Mouse (Mus musculus): ENCODE measurements at regions not wholly inside any gene's neighbourhood (a gene's known extent, or its start where the extent isn't known, plus 50 kb on each side); places are given as distances from the start of the nearest gene placed in this dataset.
"Not testable (repeated sequence)": the region's sequence is repeated elsewhere in the genome, so short reads cannot be mapped to it uniquely, and the experiment has no call there.

DNA sequence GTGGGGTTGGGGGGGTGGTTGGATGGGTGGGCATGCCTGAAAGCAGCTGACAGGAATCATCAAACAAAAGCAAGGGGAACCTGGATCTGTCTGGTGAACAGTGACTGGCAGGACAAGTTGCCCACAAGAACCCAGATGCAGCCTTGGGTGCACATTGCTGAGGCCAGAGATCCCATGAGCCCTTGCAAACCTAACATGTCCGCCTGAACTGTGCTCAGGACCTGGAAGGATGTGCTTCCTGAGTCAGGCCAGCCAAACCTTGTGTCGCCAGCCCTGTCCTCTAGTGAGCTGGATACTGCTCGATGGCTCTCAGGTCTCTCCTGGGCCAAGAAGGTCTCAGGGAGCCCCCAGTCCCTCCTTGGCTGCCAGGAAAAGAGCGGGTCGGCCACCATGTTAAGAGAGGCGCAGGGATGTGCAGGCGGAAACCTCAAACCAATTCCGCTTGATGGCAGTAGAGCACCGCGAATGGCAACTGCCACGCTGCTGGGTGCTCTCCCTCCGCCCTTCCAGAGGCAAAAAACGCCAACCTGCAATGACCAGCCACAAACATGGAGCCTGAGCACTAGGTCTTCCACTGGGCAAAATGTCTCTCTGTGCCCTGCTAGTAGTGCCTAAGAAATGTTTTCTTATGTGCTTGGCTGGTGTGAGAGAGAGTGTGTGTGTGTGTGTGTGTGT, 140.2 kb downstream of the Pls3 start:
- not testable (repeated sequence) for H3K9me3 ChIP-seq; H3K4me3 ChIP-seq; H3K36me3 ChIP-seq (replicated peaks); H3K27ac ChIP-seq; H3K27me3 ChIP-seq (ENCODE audit: poor library complexity, severe bottlenecking); H3K4me1 ChIP-seq; DNase-seq (ENCODE audit: extremely low spot score, low spot score)
- WGBS = 62% methylated on average over 11 of the region's 13 CpGs

DNA sequence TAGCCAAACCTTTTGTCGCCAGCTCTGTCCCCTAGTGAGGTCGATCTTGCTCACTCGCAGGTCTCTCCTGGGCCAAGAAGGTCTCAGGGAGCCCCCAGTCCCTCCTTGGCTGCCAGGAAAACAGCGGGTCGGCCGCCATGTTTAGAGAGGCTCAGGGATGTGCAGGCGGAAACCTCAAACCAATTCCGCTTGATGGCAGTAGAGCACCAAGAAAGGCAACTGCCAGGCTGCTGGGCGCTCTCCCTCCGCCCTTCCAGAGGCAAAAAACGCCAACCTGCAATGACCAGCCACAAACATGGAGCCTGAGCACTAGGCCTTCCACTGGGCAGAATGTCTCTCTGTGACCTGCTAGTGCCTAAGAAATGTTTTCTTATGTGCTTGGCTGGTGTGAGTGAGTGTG, 141.3 kb downstream of the Pls3 start:
- H3K4me1 ChIP-seq; H3K27me3 ChIP-seq (ENCODE audit: poor library complexity, severe bottlenecking); H3K36me3 ChIP-seq (replicated peaks); DNase-seq (ENCODE audit: extremely low spot score, low spot score); H3K9me3 ChIP-seq; H3K4me3 ChIP-seq: not testable (repeated sequence)
- H3K27ac ChIP-seq = peak overlapping the region; percentile 60; the same call in 1 of the 2 replicates
- 72% methylated on average over 11 of the region's 11 CpGs for WGBS

DNA sequence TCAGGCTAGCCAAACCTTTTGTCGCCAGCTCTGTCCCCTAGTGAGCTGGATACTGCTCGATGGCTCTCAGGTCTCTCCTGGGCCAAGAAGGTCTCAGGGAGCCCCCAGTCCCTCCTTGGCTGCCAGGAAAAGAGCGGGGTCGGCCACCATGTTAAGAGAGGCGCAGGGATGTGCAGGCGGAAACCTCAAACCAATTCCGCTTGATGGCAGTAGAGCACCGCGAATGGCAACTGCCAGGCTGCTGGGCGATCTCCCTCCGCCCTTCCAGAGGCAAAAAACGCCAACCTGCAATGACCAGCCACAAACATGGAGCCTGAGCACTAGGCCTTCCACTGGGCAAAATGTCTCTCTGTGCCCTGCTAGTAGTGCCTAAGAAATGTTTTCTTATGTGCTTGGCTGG, 145.2 kb downstream of the Pls3 start:
- not testable (repeated sequence) for H3K4me1 ChIP-seq; H3K4me3 ChIP-seq; DNase-seq (ENCODE audit: extremely low spot score, low spot score); H3K27me3 ChIP-seq (ENCODE audit: poor library complexity, severe bottlenecking); H3K9me3 ChIP-seq; H3K27ac ChIP-seq
- 73% methylated on average over 12 of the region's 12 CpGs for whole genome bisulfite sequencing
- peaks cover 19% of the 10 kb centered on the region for H3K36me3 ChIP-seq (replicated peaks)

DNA sequence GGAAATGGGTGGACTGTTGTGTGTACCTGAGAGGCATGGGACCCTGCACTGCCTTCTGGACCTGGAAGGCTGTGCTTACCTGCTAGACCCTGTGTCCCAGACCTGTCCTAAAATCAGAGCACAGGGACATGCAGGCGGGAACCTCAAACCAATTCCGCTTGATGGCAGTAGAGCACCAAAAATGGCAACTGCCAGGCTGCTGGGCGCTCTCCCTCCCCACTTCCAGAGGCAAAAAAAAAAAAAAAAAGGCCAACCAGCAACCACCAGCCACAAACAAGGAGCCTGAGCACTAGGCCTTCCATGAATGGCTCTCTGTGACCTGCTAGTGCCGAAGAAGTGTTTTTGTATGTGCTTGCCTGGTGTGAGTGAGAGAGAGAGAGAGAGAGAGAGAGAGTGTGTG, 146.5 kb downstream of the Pls3 start:
- Histone ChIP-seq H3K27ac (no peak overlapping the region), H3K36me3 (replicated peaks) (peaks cover 28% of the 10 kb centered on the region), H3K27me3 (ENCODE audit: poor library complexity, severe bottlenecking) (no peaks in the 10 kb centered on the region), H3K4me1 (no peaks in the 10 kb centered on the region), H3K4me3 (no peak overlapping the region), H3K9me3 (no peaks in the 10 kb centered on the region)
- DNase-seq (ENCODE audit: extremely low spot score, low spot score) = no peak
- WGBS = 76% methylated on average over 4 of the region's 4 CpGs

DNA sequence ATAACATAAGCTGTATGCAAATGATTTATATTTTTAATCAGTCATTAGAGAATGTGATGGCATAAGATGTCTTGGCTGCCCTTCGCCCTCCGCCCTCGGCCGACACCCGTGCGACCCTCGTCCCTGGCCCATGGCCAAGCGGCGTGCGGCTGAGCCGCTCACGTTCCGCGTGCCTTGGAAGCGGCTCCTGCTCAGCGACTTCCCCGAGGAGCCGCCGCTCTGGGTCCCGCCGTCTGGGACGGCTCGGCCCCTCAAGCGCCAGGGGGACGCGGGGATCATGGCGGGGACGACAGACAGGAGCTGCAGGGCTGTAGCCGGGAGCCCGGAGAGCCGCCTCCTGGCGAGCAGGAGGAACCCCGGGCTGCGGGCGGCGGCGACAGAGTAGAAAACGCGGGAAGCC, 145.5 kb upstream of the Rab39b start:
- H3K36me3 ChIP-seq (replicated peaks) = peaks cover 32% of the 10 kb centered on the region
- WGBS = 67% methylated on average over 21 of the region's 39 CpGs

DNA sequence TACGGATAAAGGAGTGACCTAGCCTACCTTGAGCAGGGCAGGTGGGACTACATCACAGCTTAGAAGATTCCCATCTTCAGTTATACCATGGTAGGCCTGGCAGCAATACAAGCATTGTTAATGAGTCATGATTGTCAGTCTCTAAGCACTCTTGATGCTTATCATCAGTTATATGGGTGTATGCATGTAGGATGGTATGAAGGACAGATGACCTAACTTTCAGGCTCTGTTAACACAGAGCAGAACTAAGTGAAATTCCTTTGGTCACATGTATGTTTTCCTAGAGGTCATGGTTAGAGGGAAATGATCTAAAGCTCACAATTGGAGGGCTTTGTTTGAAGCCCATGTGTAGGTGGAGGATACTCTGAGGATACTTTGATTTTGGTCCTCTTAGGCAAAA, 121.9 kb upstream of the Rab39b start:
- Histone ChIP-seq H3K36me3 (replicated peaks) (no peaks in the 10 kb centered on the region), H3K27me3 (ENCODE audit: poor library complexity, severe bottlenecking) (no peaks in the 10 kb centered on the region), H3K9me3 (no peaks in the 10 kb centered on the region; the same call in 1 of the 2 replicates), H3K4me1 (no peaks in the 10 kb centered on the region), H3K4me3 (no peak overlapping the region), H3K27ac (no peak overlapping the region)
- 27% methylated on average over 1 of the region's 1 CpGs for WGBS
- DNase-seq (ENCODE audit: extremely low spot score, low spot score) = no peak

More for the DNA sequence above, 145.5 kb upstream of the Rab39b start:
- H3K4me3 ChIP-seq; H3K4me1 ChIP-seq; H3K9me3 ChIP-seq; DNase-seq (ENCODE audit: extremely low spot score, low spot score); H3K27me3 ChIP-seq (ENCODE audit: poor library complexity, severe bottlenecking); H3K27ac ChIP-seq: not testable (repeated sequence)

DNA sequence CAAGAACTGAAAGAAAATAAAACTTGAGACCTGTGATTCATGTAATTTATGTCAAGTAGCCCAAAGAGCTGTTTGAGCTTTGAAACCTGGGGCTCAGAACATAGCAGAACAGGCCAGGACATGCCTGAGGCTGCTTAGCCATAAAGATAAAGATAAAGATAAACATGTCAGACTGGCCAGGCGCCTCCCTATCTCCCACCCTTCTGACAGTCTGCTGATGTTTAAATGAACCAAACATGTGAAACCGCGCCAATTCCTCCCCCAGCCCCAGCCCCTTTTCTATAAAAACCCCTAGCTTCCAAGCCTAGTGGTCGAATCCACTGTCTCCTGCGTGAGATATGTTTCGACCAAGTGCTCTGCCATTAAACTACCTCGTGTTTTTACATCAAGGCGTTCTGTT, 97.2 kb upstream of the Rab39b start:
- not testable (repeated sequence) for H3K27me3 ChIP-seq (ENCODE audit: poor library complexity, severe bottlenecking); H3K9me3 ChIP-seq; H3K4me1 ChIP-seq; H3K36me3 ChIP-seq (replicated peaks); H3K4me3 ChIP-seq; H3K27ac ChIP-seq; DNase-seq (ENCODE audit: extremely low spot score, low spot score)
- 95% methylated on average over 8 of the region's 8 CpGs for WGBS

DNA sequence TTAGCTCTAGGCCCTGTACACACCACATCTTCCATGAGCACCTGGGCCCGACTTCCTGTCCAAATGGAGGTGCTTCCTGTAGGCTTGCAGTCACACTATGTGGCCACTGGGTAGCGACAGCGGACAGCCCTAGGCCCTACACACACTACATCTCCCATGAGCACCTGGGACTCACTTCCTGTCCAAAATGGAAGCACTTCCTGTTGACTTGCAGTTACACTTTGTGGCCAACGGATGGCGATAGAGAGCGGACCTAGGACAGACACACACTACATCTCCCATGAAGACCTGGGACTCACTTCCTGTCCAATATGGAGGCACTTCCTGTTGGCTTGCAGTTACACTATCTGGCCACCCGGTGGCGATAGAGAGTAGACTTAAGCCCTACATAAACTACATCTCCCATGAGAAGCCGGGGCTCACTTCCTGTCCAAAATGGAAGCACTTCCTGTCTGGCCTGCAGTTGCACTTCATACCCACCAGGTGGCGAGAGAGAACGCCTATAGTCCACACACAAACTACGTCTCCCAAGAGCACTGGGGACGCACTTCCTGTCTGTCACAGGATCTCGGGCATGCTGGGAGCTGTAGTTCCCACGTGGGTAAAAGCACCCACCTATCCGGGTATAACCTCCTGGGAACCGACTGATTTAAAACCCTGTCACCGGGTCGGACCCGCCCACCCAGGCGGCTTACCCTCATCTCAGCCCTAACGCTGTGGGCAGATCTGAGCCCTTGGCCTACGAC, 96.1 kb upstream of the Rab39b start:
- H3K27ac ChIP-seq = no peak overlapping the region
- no peaks in the 10 kb centered on the region for H3K27me3 ChIP-seq (ENCODE audit: poor library complexity, severe bottlenecking)
- H3K4me1 ChIP-seq = no peaks in the 10 kb centered on the region
- peaks cover 6% of the 10 kb centered on the region; the same call in 1 of the 2 replicates for H3K9me3 ChIP-seq
- H3K36me3 ChIP-seq (replicated peaks) = no peaks in the 10 kb centered on the region
- H3K4me3 ChIP-seq = peak overlapping the region; percentile 35
- DNase-seq (ENCODE audit: extremely low spot score, low spot score) = peak; percentile 91
- WGBS = 12% methylated on average over 23 of the region's 23 CpGs

DNA sequence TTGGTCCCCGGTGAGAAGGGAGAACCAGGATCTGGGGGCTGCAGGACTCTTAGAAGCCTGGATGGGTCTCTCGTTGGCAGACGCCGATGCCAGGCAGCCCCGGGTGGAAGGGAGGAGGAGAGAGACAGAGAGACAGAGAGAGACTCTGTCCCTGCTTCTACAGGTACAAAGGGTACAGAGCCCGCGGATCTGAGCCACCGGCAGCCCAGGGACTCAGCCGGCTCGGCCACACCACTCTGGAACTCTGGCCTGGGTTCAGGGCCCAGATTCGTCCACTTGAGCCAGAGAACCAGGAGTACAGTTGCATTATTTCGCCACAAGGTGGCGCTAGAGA, 95.5 kb upstream of the Rab39b start:
- peak overlapping the region; percentile 75 for H3K27ac ChIP-seq

DNA sequence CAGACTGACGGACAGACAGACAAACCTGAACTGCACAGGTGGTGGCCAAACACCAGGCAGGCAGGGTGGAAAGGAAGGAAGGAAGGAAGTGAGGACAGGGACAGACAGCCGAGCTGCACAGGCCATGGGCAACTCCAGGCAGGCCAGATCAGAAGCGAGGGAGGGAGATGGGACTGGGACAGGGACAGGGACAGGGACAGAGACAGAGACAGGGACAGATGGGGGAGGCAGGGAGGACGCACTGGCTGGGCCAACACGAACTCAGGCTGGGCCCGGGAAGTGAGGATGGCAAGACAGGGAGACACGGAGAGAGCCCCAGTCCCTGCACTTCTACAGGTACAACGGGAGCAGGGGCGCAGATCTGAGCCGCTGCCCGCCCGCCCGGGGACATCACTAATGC, 94.9 kb upstream of the Rab39b start:
- no peaks in the 10 kb centered on the region for H3K36me3 ChIP-seq (replicated peaks)
- WGBS = 76% methylated on average over 13 of the region's 13 CpGs
- H3K9me3 ChIP-seq = peaks cover 6% of the 10 kb centered on the region; the same call in 1 of the 2 replicates
- peak overlapping the region; percentile 75 for H3K27ac ChIP-seq
- H3K4me3 ChIP-seq = peak overlapping the region; percentile 31
- H3K27me3 ChIP-seq (ENCODE audit: poor library complexity, severe bottlenecking) = no peaks in the 10 kb centered on the region
- no peak for DNase-seq (ENCODE audit: extremely low spot score, low spot score)
- no peaks in the 10 kb centered on the region for H3K4me1 ChIP-seq

More for the DNA sequence above, 95.5 kb upstream of the Rab39b start:
- WGBS = 45% methylated on average over 13 of the region's 13 CpGs
- Histone ChIP-seq H3K9me3 (peaks cover 6% of the 10 kb centered on the region; the same call in 1 of the 2 replicates), H3K4me1 (no peaks in the 10 kb centered on the region), H3K27me3 (ENCODE audit: poor library complexity, severe bottlenecking) (no peaks in the 10 kb centered on the region), H3K36me3 (replicated peaks) (no peaks in the 10 kb centered on the region), H3K4me3 (peak overlapping the region; percentile 31)
- no peak for DNase-seq (ENCODE audit: extremely low spot score, low spot score)

DNA sequence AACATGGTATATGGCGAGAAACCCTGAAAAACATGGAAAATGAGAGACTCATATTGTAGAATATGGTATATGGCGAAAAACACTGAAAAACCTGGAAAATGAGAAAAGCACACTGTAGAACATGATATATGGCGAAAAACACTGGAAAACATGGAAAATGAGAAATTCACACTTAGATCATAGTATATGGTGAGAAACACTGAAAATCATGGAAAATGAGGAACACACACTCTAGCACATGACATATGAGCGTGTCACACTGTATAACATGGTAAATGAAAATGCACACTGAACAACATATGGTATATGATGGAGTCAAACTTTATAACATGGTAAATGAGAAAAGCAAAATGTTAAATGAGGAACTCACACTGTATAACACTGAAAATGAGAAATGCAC, 89.6 kb upstream of the Rab39b start:
- H3K9me3 ChIP-seq = peaks cover 9% of the 10 kb centered on the region; the same call in 1 of the 2 replicates
- H3K36me3 ChIP-seq (replicated peaks) = no peaks in the 10 kb centered on the region
- H3K27ac ChIP-seq = no peak overlapping the region
- H3K27me3 ChIP-seq (ENCODE audit: poor library complexity, severe bottlenecking) = no peaks in the 10 kb centered on the region
- H3K4me3 ChIP-seq = no peak overlapping the region
- 94% methylated on average over 4 of the region's 4 CpGs for WGBS
- H3K4me1 ChIP-seq = no peaks in the 10 kb centered on the region
- no peak for DNase-seq (ENCODE audit: extremely low spot score, low spot score)

DNA sequence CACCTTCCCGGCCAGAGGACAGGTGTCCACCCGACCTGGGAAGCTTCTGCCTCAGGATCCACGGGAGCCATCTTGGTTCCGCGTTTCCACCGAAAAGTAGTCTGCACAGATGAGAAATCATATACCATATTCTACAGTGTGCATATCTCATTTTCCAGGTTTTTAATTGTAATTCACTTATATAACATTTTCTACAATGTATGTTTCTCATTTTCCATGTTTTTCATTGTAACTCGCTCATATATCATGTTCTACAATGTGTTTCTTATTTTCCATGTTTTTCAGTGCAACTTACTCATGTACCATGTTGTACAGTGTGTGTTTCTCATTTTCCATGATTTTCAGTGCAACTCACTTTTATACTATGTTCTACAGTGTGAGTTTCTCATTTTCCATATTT, 65.4 kb upstream of the Rab39b start:
- Histone ChIP-seq H3K9me3 (no peaks in the 10 kb centered on the region), H3K4me3 (no peak overlapping the region), H3K36me3 (replicated peaks) (no peaks in the 10 kb centered on the region), H3K27ac (no peak overlapping the region), H3K27me3 (ENCODE audit: poor library complexity, severe bottlenecking) (no peaks in the 10 kb centered on the region), H3K4me1 (no peaks in the 10 kb centered on the region)
- WGBS = 87% methylated on average over 7 of the region's 7 CpGs
- DNase-seq (ENCODE audit: extremely low spot score, low spot score) = no peak
